In the genomic region with DNA sequence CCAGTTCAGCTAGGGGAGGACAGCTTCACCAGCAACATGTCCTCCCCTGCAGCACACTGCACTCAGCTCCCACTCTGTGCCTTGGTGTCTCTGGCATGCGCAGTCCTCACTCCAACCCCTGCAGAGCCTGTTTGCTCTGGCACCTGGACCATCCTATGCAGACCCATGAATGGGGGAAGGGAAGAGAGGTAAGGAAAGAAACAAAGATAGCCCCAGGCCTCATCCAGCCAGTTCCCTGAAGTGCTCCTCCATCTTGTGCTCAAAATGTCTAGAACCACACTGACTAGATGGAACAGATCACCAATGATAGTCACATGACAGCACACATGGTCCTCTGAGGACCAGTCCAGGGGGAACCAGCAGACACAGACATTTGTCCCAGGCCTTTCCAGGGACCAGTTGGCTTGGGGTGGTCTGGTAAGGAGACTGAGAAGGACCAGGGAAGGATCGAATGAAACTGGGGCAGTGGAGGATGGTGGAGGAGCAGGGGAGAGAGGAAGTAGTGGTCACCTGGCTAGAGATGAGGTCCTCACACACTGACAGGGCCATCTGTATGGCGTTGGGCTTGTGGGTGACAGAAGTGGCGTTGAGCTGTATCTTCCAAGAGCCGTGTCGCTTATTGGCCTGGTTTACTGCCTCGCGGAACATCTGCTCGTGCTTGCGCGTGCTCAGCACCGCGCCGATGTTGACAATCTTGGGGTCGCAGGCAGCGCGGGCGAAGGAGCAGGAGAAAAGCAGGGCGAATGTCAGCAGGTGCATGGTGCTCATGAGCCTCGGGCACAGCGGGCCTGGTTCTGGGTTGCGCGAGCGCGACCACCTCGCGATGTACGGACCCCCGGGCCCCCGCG, we compare ENCODE assay signal across 9 mouse cellular contexts. TPM values are rescaled to one million over a fixed set of nuclear protein-coding genes. Genes with fewer than 3 reads are reported as not detected.
A peak's percentile ranks its signal among the peaks of the same experiment; 100 is the strongest.
DNase-seq lines count a peak whose midpoint lies in the region; ATAC-seq and TF ChIP-seq lines count a peak whose summit lies in the region.
"Had no signal": no experiment of that assay in that cellular context is flagged by ENCODE, and none has a peak within 500 bp of the region (broad histone marks: within the 10 kb centered on the region; RNA-seq: fewer than 3 reads in every experiment).

No protein-coding gene starts in this region.

- H3K4me1 ChIP-seq in kidney, embryonic 15.5 days, result peaks cover 8% of the 10 kb centered on the region
- H3K4me1 ChIP-seq in forebrain, embryonic 13.5 days, result peaks cover 3% of the 10 kb centered on the region; the same call in 1 of the 2 replicates
- H3K4me1 ChIP-seq in limb, embryonic 14.5 days (ENCODE audit: control insufficient read depth, insufficient read depth, low read length), result no peaks in the 10 kb centered on the region
- peaks cover 3% of the 10 kb centered on the region; the same call in 1 of the 2 replicates for H3K4me1 ChIP-seq in stomach, embryonic 15.5 days

- H3K36me3 ChIP-seq in kidney, embryonic 15.5 days, result no peaks in the 10 kb centered on the region
- no peaks in the 10 kb centered on the region for H3K36me3 ChIP-seq in forebrain, embryonic 13.5 days (ENCODE audit: poor library complexity, severe bottlenecking)
- H3K36me3 ChIP-seq in limb, embryonic 14.5 days (ENCODE audit: control insufficient read depth, insufficient read depth, low read length), result no peaks in the 10 kb centered on the region
- H3K36me3 ChIP-seq in stomach, embryonic 15.5 days, result no peaks in the 10 kb centered on the region

- no peak for TF ChIP-seq POLR2A in limb, embryonic 14.5 days (IDR thresholded peaks at IDR 0.05; ENCODE audit: borderline replicate concordance, extremely low read depth, insufficient read depth, insufficient read length)

- DNase-seq in kidney, postnatal 25 days, result no peak
- peak; percentile 94 for DNase-seq in brain, adult 2 months (ENCODE audit: low read depth, low spot score)
- DNase-seq in limb, embryonic 14.5 days (ENCODE audit: low spot score), result no peak
- no peak for DNase-seq in ovary, postnatal 36 days (ENCODE audit: low spot score)
- DNase-seq in gastrocnemius, postnatal 25 days, result no peak

- H3K27me3 ChIP-seq in kidney, embryonic 15.5 days, result peaks cover 88% of the 10 kb centered on the region
- peaks cover 89% of the 10 kb centered on the region for H3K27me3 ChIP-seq in forebrain, embryonic 13.5 days
- peaks cover 19% of the 10 kb centered on the region for H3K27me3 ChIP-seq in limb, embryonic 14.5 days (ENCODE audit: control insufficient read depth, insufficient read depth, low read length)
- peaks cover 43% of the 10 kb centered on the region for H3K27me3 ChIP-seq in stomach, embryonic 15.5 days (replicated peaks)

- no peaks in the 10 kb centered on the region for H3K9me3 ChIP-seq in kidney, embryonic 15.5 days (replicated peaks)
- no peaks in the 10 kb centered on the region for H3K9me3 ChIP-seq in forebrain, embryonic 13.5 days (replicated peaks)
- no peaks in the 10 kb centered on the region for H3K9me3 ChIP-seq in limb, embryonic 14.5 days (ENCODE audit: control insufficient read depth, low read length)
- no peaks in the 10 kb centered on the region for H3K9me3 ChIP-seq in stomach, embryonic 15.5 days

- no peak for ATAC-seq in kidney, embryonic 15.5 days (replicated peaks; ENCODE audit: low FRiP score)
- ATAC-seq in forebrain, embryonic 13.5 days, result peak; percentile 65
- ATAC-seq in limb, embryonic 14.5 days (ENCODE audit: low FRiP score, low read depth), result peak; percentile 30; the same call in 1 of the 2 replicates
- ATAC-seq in stomach, embryonic 15.5 days (ENCODE audit: insufficient read depth, low FRiP score, low read depth), result peak; percentile 18; the same call in 1 of the 2 replicates

- no peak overlapping the region for H3K27ac ChIP-seq in kidney, embryonic 15.5 days
- no peak overlapping the region for H3K27ac ChIP-seq in forebrain, embryonic 13.5 days
- H3K27ac ChIP-seq in limb, embryonic 14.5 days (replicated peaks; ENCODE audit: low read depth, low read length), result no peak overlapping the region
- no peak overlapping the region for H3K27ac ChIP-seq in stomach, embryonic 15.5 days

- 5% methylated on average over 31 of the region's 31 CpGs for WGBS in kidney, embryonic 15.5 days
- WGBS in forebrain, embryonic 13.5 days, result 7% methylated on average over 31 of the region's 31 CpGs
- WGBS in limb, embryonic 14.5 days, result 5% methylated on average over 30 of the region's 31 CpGs
- WGBS in stomach, embryonic 15.5 days, result 5% methylated on average over 31 of the region's 31 CpGs

- no peak overlapping the region for H3K9ac ChIP-seq in kidney, embryonic 15.5 days
- H3K9ac ChIP-seq in forebrain, embryonic 13.5 days, result peak overlapping the region; percentile 58
- H3K9ac ChIP-seq in limb, embryonic 14.5 days (ENCODE audit: low read depth, low read length, severe bottlenecking), result no peak overlapping the region
- no peak overlapping the region for H3K9ac ChIP-seq in stomach, embryonic 15.5 days

- peak overlapping the region; percentile 38 for H3K4me3 ChIP-seq in kidney, embryonic 15.5 days (replicated peaks)
- H3K4me3 ChIP-seq in forebrain, embryonic 13.5 days, result peak overlapping the region; percentile 43
- H3K4me3 ChIP-seq in limb, embryonic 14.5 days (replicated peaks; ENCODE audit: low read length), result peak overlapping the region; percentile 27
- H3K4me3 ChIP-seq in stomach, embryonic 15.5 days (replicated peaks), result peak overlapping the region; percentile 27

- H3K4me2 ChIP-seq in kidney, embryonic 15.5 days, result peak overlapping the region; percentile 67
- peak overlapping the region; percentile 60 for H3K4me2 ChIP-seq in forebrain, embryonic 13.5 days
- H3K4me2 ChIP-seq in limb, embryonic 14.5 days (replicated peaks; ENCODE audit: low read depth, low read length, severe bottlenecking), result peak overlapping the region; percentile 48
- peak overlapping the region; percentile 66 for H3K4me2 ChIP-seq in stomach, embryonic 15.5 days

RNA-seq across cellular contexts. Expression of gene Grin1, which starts 0.6 kb away (rescaled TPM):
- 0.53 and 0.71 TPM in 2 replicates for polyA plus RNA-seq in kidney, embryonic 15.5 days (2015; fragmentation: Nextera tagmentation; extraction: Ambion mirVana)
- 5.6 and 7.9 TPM in 2 replicates for polyA plus RNA-seq in forebrain, embryonic 13.5 days (2015; fragmentation: Nextera tagmentation; extraction: Ambion mirVana)
- polyA plus RNA-seq in limb, embryonic 14.5 days (2012; rRNA removed), result 0.34 and 0.42 TPM in 2 replicates
- polyA plus RNA-seq in limb, embryonic 14.5 days (2014; fragmentation: Nextera tagmentation; extraction: Ambion mirVana), result 0.43 and 1.3 TPM in 2 replicates
- polyA plus RNA-seq in stomach, embryonic 15.5 days (2015; fragmentation: Nextera tagmentation; extraction: Ambion mirVana), result 1.3 and 1.9 TPM in 2 replicates
- under 1 TPM in 1 of 2 experiments, not detected in 1; 0.08 TPM for total RNA-seq in gastrocnemius, postnatal 25 days (2021)
- total RNA-seq: hematopoietic stem cell, adult 5-6 weeks had no signal

RNA-seq across cellular contexts. Expression of gene Man1b1, which starts 13.8 kb away (rescaled TPM):
- polyA plus RNA-seq in kidney, embryonic 15.5 days (2015; fragmentation: Nextera tagmentation; extraction: Ambion mirVana), result 50.5 and 53.2 TPM in 2 replicates
- 59.2 and 63.2 TPM in 2 replicates for polyA plus RNA-seq in forebrain, embryonic 13.5 days (2015; fragmentation: Nextera tagmentation; extraction: Ambion mirVana)
- 34.8 and 35.3 TPM in 2 replicates for polyA plus RNA-seq in limb, embryonic 14.5 days (2012; rRNA removed)
- 70.2 and 83.5 TPM in 2 replicates for polyA plus RNA-seq in limb, embryonic 14.5 days (2014; fragmentation: Nextera tagmentation; extraction: Ambion mirVana)
- polyA plus RNA-seq in stomach, embryonic 15.5 days (2015; fragmentation: Nextera tagmentation; extraction: Ambion mirVana), result 46.4 and 54.6 TPM in 2 replicates
- total RNA-seq in gastrocnemius, postnatal 25 days (2021), result 10 to 100 TPM; 11.9 to 15.4 TPM

RNA-seq across cellular contexts. Expression of gene Lrrc26, which starts 28.6 kb away (rescaled TPM):
- 0.46 TPM in 1 of 2 replicates, not detected in the other for polyA plus RNA-seq in kidney, embryonic 15.5 days (2015; fragmentation: Nextera tagmentation; extraction: Ambion mirVana)
- polyA plus RNA-seq in forebrain, embryonic 13.5 days (2015; fragmentation: Nextera tagmentation; extraction: Ambion mirVana), result 0.14 TPM in 1 of 2 replicates, not detected in the other
- 0.09 TPM in 1 of 2 replicates, not detected in the other for polyA plus RNA-seq in limb, embryonic 14.5 days (2012; rRNA removed)
- polyA plus RNA-seq in limb, embryonic 14.5 days (2014; fragmentation: Nextera tagmentation; extraction: Ambion mirVana), result 0.15 TPM in 1 of 2 replicates, not detected in the other
- polyA plus RNA-seq in stomach, embryonic 15.5 days (2015; fragmentation: Nextera tagmentation; extraction: Ambion mirVana), result 4.4 and 6.9 TPM in 2 replicates
- total RNA-seq in gastrocnemius, postnatal 25 days (2021), result not detected
- total RNA-seq: hematopoietic stem cell, adult 5-6 weeks had no signal

RNA-seq across cellular contexts. Expression of gene Tmem210, which starts 30.4 kb away (rescaled TPM):
- polyA plus RNA-seq in kidney, embryonic 15.5 days (2015; fragmentation: Nextera tagmentation; extraction: Ambion mirVana), result not detected in 2 replicates
- polyA plus RNA-seq in forebrain, embryonic 13.5 days (2015; fragmentation: Nextera tagmentation; extraction: Ambion mirVana), result not detected in 2 replicates
- not detected in 2 replicates for polyA plus RNA-seq in limb, embryonic 14.5 days (2012; rRNA removed)
- polyA plus RNA-seq in limb, embryonic 14.5 days (2014; fragmentation: Nextera tagmentation; extraction: Ambion mirVana), result not detected in 2 replicates
- polyA plus RNA-seq in stomach, embryonic 15.5 days (2015; fragmentation: Nextera tagmentation; extraction: Ambion mirVana), result not detected in 2 replicates
- not detected for total RNA-seq in gastrocnemius, postnatal 25 days (2021)
- total RNA-seq: hematopoietic stem cell, adult 5-6 weeks had no signal

RNA-seq across cellular contexts. Expression of gene Dpp7, which starts 37.8 kb away (rescaled TPM):
- 23.4 TPM in 2 replicates for polyA plus RNA-seq in kidney, embryonic 15.5 days (2015; fragmentation: Nextera tagmentation; extraction: Ambion mirVana)
- 22.8 and 23.3 TPM in 2 replicates for polyA plus RNA-seq in forebrain, embryonic 13.5 days (2015; fragmentation: Nextera tagmentation; extraction: Ambion mirVana)
- polyA plus RNA-seq in limb, embryonic 14.5 days (2012; rRNA removed), result 43.6 and 50.6 TPM in 2 replicates
- polyA plus RNA-seq in limb, embryonic 14.5 days (2014; fragmentation: Nextera tagmentation; extraction: Ambion mirVana), result 24.7 and 25.8 TPM in 2 replicates
- 21.5 and 22.6 TPM in 2 replicates for polyA plus RNA-seq in stomach, embryonic 15.5 days (2015; fragmentation: Nextera tagmentation; extraction: Ambion mirVana)
- 10 to 100 TPM; 10.1 to 10.4 TPM for total RNA-seq in gastrocnemius, postnatal 25 days (2021)
